In genomic region chr13:23485271-23485670, GRCm38 (mm10) we compare ENCODE assay signal across 35 mouse cellular contexts. TPM values are rescaled to one million over a fixed set of nuclear protein-coding genes. Genes with fewer than 3 reads are reported as not detected.
"Had no signal": no experiment of that assay in that cellular context is flagged by ENCODE, and none has a peak within 500 bp of the region (broad histone marks: within the 10 kb centered on the region; RNA-seq: fewer than 3 reads in every experiment).

No protein-coding gene starts in this region.

- H3K27ac ChIP-seq: gastrocnemius, adult 2 months; heart, adult 2 months; hindbrain, embryonic 10.5 days; hindbrain, embryonic 12.5 days; hindbrain, embryonic 14.5 days; intestine, embryonic 15.5 days; limb, embryonic 12.5 days; liver, embryonic 13.5 days; liver, embryonic 15.5 days had no signal

- H3K4me2 ChIP-seq: heart, embryonic 12.5 days; hindbrain, embryonic 12.5 days; hindbrain, embryonic 14.5 days; intestine, embryonic 15.5 days; limb, embryonic 12.5 days; liver, embryonic 11.5 days; liver, embryonic 13.5 days; liver, embryonic 15.5 days had no signal

- H3K4me1 ChIP-seq: intestine, embryonic 15.5 days; liver, embryonic 15.5 days had no signal

- H3K27me3 ChIP-seq: intestine, embryonic 15.5 days; limb, embryonic 12.5 days had no signal

- DNase-seq: gastrocnemius, adult 2 months; gastrocnemius, postnatal 10 days; gastrocnemius, postnatal 25 days; heart, adult 2 months; heart, postnatal 10 days; heart, postnatal 4 days; kidney, adult 18-20 months; kidney, adult 8-10 months; kidney, postnatal 10 days; kidney, postnatal 25 days; kidney, postnatal 4 days; left cerebral cortex, postnatal 4 days; liver; liver, embryonic 13.5 days; liver, postnatal 0 days had no signal

- H3K9ac ChIP-seq: heart, embryonic 12.5 days; hindbrain, embryonic 12.5 days; hindbrain, embryonic 14.5 days; intestine, embryonic 15.5 days; limb, embryonic 12.5 days; liver, embryonic 13.5 days; liver, embryonic 15.5 days; liver, postnatal 0 days had no signal

- H3K36me3 ChIP-seq: heart, embryonic 12.5 days; hindbrain, embryonic 10.5 days; hindbrain, embryonic 12.5 days; intestine, embryonic 15.5 days; limb, embryonic 12.5 days; liver, embryonic 13.5 days; liver, embryonic 15.5 days had no signal

- H3K9me3 ChIP-seq: heart, embryonic 12.5 days; hindbrain, embryonic 10.5 days; hindbrain, embryonic 12.5 days; intestine, embryonic 15.5 days; limb, embryonic 12.5 days; liver, embryonic 13.5 days; liver, embryonic 15.5 days had no signal

- H3K4me3 ChIP-seq: gastrocnemius, adult 2 months; heart, adult 2 months; heart, embryonic 12.5 days; hindbrain, embryonic 10.5 days; hindbrain, embryonic 12.5 days; intestine, embryonic 15.5 days; limb, embryonic 12.5 days; liver, embryonic 13.5 days; liver, embryonic 15.5 days had no signal

- ATAC-seq: hindbrain, embryonic 16.5 days; inflammation-experienced regulatory T-cells, adult 6 months; intestine, embryonic 15.5 days; intestine, postnatal 0 days; liver, postnatal 0 days had no signal

RNA-seq across cellular contexts. Expression of gene Btn2a2, which starts 3.4 kb away (rescaled TPM):
- total RNA-seq: gastrocnemius, adult 2 months; gastrocnemius, postnatal 25 days; granulocyte monocyte progenitor cell, adult 5-6 weeks; heart, adult 2 months; heart, postnatal 10 days; heart, postnatal 25 days; heart, postnatal 4 days; left cerebral cortex, postnatal 4 days had no signal
- polyA plus RNA-seq: heart, adult 2 months; inflammation-experienced regulatory T-cells, adult 6 months; intestine, postnatal 0 days; liver, embryonic 13.5 days; liver, embryonic 15.5 days; liver, postnatal 0 days had no signal

RNA-seq across cellular contexts. Expression of gene Btn1a1, which starts 19.6 kb away (rescaled TPM):
- total RNA-seq: gastrocnemius, adult 2 months; gastrocnemius, postnatal 10 days; gastrocnemius, postnatal 25 days; gastrocnemius, postnatal 4 days; granulocyte monocyte progenitor cell, adult 5-6 weeks; heart, adult 2 months; heart, postnatal 10 days; heart, postnatal 25 days; layer of hippocampus, adult 8-10 months; layer of hippocampus, postnatal 10 days; layer of hippocampus, postnatal 25 days; left cerebral cortex, adult 18-20 months; left cerebral cortex, postnatal 10 days; left cerebral cortex, postnatal 25 days; left cerebral cortex, postnatal 4 days had no signal
- polyA plus RNA-seq: heart, adult 2 months; hindbrain, embryonic 12.5 days; inflammation-experienced regulatory T-cells, adult 6 months; intestine, postnatal 0 days had no signal

RNA-seq across cellular contexts. Expression of gene Hist1h2af, which starts 48.4 kb away (rescaled TPM):
- polyA plus RNA-seq: hindbrain, embryonic 16.5 days; inflammation-experienced regulatory T-cells, adult 6 months; intestine, embryonic 15.5 days had no signal

RNA-seq across cellular contexts. Expression of gene Hist1h3g, which starts 50.0 kb away (rescaled TPM):
- total RNA-seq: gastrocnemius, adult 2 months had no signal
- polyA plus RNA-seq: hindbrain, embryonic 14.5 days; hindbrain, embryonic 16.5 days had no signal
